Mouse (Mus musculus) midbrain, embryonic 16.5 days (tissue): ENCODE data around the gene Hectd3. TPM values are rescaled to one million over a fixed set of nuclear protein-coding genes. Genes with fewer than 3 reads are reported as not detected.

Experiments
- ATAC-seq: fragments of 200-750 bp; cut with Nextera tagmentation; 2 replicates; pipeline ENCODE4 v1.8.0; 2017; ENCODE audit warnings: moderate TSS enrichment
- H3K27ac ChIP-seq: fragments of 300-500 bp; sonication (generic); 2 replicates; pipeline ENCODE4 v1.5.1; 2014; ENCODE audit warnings: mild to moderate bottlenecking, low read length, mixed read lengths
- H3K27me3 ChIP-seq: fragments of 300-500 bp; sonication (generic); 2 replicates; pipeline ENCODE4 v1.6.1; 2014; ENCODE audit warnings: low read depth, low read length, mixed read lengths; ENCODE audit not compliant: control insufficient read depth, insufficient read depth
- H3K36me3 ChIP-seq: fragments of 300-500 bp; sonication (generic); 2 replicates; pipeline ENCODE4 v1.6.1; 2014; ENCODE audit warnings: mild to moderate bottlenecking, low read length, moderate library complexity, mixed read lengths; ENCODE audit not compliant: control insufficient read depth, insufficient read depth
- H3K4me1 ChIP-seq: fragments of 300-500 bp; sonication (generic); 2 replicates; pipeline ENCODE4 v1.6.1; 2014; ENCODE audit warnings: mild to moderate bottlenecking, low read length, mixed read lengths; ENCODE audit not compliant: control insufficient read depth, insufficient read depth
- H3K4me2 ChIP-seq: fragments of 300-500 bp; sonication (generic); 2 replicates; pipeline ENCODE4 v1.6.1; 2014; ENCODE audit warnings: mild to moderate bottlenecking, low read length, mixed read lengths
- H3K4me3 ChIP-seq: fragments of 300-500 bp; sonication (generic); 2 replicates; pipeline ENCODE4 v1.5.1; 2014; ENCODE audit warnings: low read depth, mild to moderate bottlenecking, low read length, moderate library complexity, mixed read lengths
- H3K9ac ChIP-seq: fragments of 300-500 bp; sonication (generic); 2 replicates; pipeline ENCODE4 v1.6.1; 2014; ENCODE audit warnings: low read depth, low read length, mixed read lengths
- H3K9me3 ChIP-seq: fragments of 300-500 bp; sonication (generic); replicated peaks from 2 replicates; pipeline ENCODE4 v1.6.1; 2014; ENCODE audit warnings: mild to moderate bottlenecking, low read length, mixed read lengths; ENCODE audit not compliant: control insufficient read depth, poor library complexity, severe bottlenecking
- WGBS: fragments of 180-500 bp; shearing (Covaris S2); extraction: QIAGEN DNeasy Blood & Tissue Kit; methylation state at CpG from one replicate; pipeline ENCODE4 v1.1.7; 2014; 5-methylcytosine and 5-hydroxymethylcytosine counted together
- polyA plus RNA-seq: library from polyadenylated mRNA; unstranded; fragments of >200 nt; fragmentation: Nextera tagmentation; extraction: Ambion mirVana; gene quantifications from 2 replicates; pipeline ENCODE4 v1.2.1, GENCODE M21; 2015

Gene Hectd3
- polyA plus RNA-seq, result 22.0 and 25.1 TPM in 2 replicates

DNA sequence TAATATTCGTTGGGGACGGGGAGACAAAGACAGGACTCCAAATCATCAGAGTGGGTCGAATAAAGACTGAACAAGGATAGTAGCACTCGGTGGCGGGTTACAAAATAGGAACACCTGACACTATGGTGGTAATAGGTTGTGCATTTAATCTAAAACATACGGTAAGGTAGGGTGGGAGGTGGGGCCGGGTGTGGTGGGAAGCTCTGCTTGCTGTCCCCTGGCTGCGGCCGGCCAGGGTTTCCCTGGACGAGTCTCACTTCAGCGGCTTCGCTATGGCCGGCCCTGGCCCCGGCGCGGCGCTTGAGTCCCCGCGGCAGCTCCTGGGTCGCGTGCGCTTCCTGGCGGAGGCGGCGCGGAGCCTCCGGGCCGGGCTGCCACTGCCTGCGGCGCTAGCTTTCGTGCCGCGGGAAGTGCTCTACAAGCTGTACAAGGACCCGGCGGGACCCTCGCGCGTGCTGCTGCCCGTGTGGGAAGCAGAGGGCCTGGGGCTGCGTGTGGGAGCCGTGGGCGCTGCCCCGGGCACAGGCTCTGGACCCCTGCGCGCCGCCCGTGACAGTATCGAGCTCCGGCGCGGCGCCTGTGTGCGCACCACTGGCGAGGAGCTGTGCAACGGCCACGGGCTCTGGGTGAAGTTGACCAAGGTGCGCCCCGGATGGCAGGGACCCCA, at the start of gene Hectd3:
Gene Hectd3, plus strand, starts transcription at position 187 of the 667 bp plus-strand sequence.
- WGBS, result under 1% methylated on average over 58 of the region's 58 CpGs
- no peaks in the 10 kb centered on the region for H3K27me3 ChIP-seq
- peak within 1 kb of the TSS; percentile 93 for H3K4me2 ChIP-seq
- peak; percentile 69 for ATAC-seq
- H3K4me3 ChIP-seq, result peak within 1 kb of the TSS; percentile 80
- H3K9me3 ChIP-seq, result no peaks in the 10 kb centered on the region
- H3K36me3 ChIP-seq, result peaks cover 16% of the 10 kb centered on the region
- H3K4me1 ChIP-seq, result peaks cover 19% of the 10 kb centered on the region
- H3K9ac ChIP-seq, result peak within 1 kb of the TSS; percentile 76
- H3K27ac ChIP-seq, result peak within 1 kb of the TSS; percentile 81

DNA sequence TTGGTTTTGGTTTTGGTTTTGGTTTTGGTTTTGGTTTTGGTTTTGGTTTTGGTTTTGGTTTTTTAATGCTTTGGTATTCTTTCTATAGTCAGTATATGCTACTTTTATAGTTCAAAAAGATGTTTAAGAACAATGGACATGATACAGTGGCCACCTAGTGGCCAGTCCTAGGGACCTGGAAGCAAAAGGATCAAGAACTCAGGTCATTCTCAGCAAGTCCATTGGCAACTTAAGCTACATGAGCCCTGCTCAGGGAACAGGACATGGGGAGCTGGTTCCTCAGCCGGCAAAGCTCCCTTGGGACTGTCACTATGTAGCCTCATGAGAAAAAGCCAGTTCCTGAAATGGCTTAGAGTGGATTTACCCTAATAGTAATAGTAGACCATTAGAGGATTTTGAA, 43.5 kb upstream of the Hectd3 start:
- H3K4me1 ChIP-seq, result no peaks in the 10 kb centered on the region

DNA sequence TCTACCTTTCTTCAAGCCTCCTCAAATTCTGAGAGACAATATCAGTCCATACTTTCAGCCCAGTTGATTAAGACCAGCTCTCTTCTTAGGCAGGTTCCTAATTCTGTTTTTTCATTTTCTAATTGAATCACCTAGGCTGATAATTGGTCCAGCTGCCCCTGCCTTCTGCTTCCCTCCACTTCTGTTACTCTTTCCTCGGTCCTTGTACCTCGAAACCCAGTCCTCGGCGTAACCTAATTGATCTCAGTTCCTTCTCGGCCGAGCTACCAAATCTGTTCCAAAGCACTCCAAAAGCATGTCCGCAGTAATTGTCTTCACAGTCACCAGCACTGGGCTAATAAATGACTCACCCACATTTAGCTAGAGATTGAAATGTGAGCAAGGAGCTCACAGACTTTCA, 40.2 kb upstream of the Hectd3 start:
- Histone ChIP-seq H3K36me3 (no peaks in the 10 kb centered on the region), H3K27me3 (no peaks in the 10 kb centered on the region), H3K4me2 (no peak overlapping the region), H3K4me3 (no peak overlapping the region), H3K9ac (no peak overlapping the region), H3K4me1 (no peaks in the 10 kb centered on the region), H3K9me3 (no peaks in the 10 kb centered on the region), H3K27ac (no peak overlapping the region)
- 90% methylated on average over 7 of the region's 7 CpGs for WGBS
- no peak for ATAC-seq

More for the DNA sequence above, 43.5 kb upstream of the Hectd3 start:
- no peak overlapping the region for H3K4me2 ChIP-seq
- no peaks in the 10 kb centered on the region for H3K36me3 ChIP-seq
- H3K27me3 ChIP-seq, result no peaks in the 10 kb centered on the region
- no peak overlapping the region for H3K9ac ChIP-seq
- H3K27ac ChIP-seq, result no peak overlapping the region
- no peak for ATAC-seq
- WGBS, result 51% methylated on average over 1 of the region's 1 CpGs
- H3K4me3 ChIP-seq, result no peak overlapping the region
- no peaks in the 10 kb centered on the region for H3K9me3 ChIP-seq

DNA sequence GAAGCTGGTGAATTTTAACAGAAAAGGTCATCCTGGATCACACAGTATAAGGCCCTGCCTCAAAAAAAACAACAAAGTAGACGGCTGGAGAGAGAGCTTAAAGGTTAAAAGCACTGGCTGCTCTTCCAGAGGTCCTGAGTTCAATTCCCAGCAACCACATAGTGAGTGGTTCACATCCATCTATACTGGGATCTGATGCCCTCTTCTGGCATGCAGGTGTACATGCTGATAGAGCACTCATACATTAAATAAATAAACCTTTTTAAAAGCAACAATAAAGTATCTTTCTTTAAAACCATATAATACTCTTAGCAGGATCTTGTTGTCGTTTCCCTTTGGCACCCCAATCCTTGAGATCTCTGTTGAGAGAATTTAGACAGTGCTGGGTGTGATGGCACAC, 18.6 kb upstream of the Hectd3 start:
- Histone ChIP-seq H3K4me2 (no peak overlapping the region), H3K27ac (no peak overlapping the region), H3K9me3 (no peaks in the 10 kb centered on the region), H3K36me3 (peaks cover 17% of the 10 kb centered on the region), H3K4me3 (no peak overlapping the region), H3K9ac (no peak overlapping the region), H3K4me1 (no peaks in the 10 kb centered on the region), H3K27me3 (no peaks in the 10 kb centered on the region)
- WGBS, result 79% methylated on average over 2 of the region's 2 CpGs
- no peak for ATAC-seq

DNA sequence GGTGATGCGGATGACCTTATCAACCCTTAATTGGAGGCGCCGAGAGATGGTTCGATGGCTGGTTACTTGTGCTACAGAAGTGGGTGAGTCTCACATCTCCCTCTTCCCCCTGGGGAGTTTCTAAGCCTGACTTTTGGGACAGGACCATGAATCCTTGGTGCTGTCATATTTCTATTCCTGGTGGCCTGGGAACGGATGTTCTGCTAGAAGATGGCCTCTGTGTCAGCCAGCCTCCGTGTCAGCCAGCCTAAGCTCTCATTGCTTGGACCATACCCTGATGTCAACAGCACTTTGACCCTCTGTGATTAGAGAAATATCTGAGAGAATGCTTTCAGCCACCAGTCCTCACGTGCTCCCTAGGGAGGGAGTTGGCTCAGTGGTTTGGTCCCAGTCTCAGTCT, 9.4 kb upstream of the Hectd3 start:
- H3K27me3 ChIP-seq, result no peaks in the 10 kb centered on the region
- ATAC-seq, result no peak
- no peak overlapping the region for H3K4me3 ChIP-seq
- no peak overlapping the region for H3K4me2 ChIP-seq
- H3K9me3 ChIP-seq, result no peaks in the 10 kb centered on the region
- 94% methylated on average over 7 of the region's 7 CpGs for WGBS
- peaks cover 8% of the 10 kb centered on the region for H3K36me3 ChIP-seq
- H3K9ac ChIP-seq, result no peak overlapping the region
- H3K4me1 ChIP-seq, result no peaks in the 10 kb centered on the region
- no peak overlapping the region for H3K27ac ChIP-seq

DNA sequence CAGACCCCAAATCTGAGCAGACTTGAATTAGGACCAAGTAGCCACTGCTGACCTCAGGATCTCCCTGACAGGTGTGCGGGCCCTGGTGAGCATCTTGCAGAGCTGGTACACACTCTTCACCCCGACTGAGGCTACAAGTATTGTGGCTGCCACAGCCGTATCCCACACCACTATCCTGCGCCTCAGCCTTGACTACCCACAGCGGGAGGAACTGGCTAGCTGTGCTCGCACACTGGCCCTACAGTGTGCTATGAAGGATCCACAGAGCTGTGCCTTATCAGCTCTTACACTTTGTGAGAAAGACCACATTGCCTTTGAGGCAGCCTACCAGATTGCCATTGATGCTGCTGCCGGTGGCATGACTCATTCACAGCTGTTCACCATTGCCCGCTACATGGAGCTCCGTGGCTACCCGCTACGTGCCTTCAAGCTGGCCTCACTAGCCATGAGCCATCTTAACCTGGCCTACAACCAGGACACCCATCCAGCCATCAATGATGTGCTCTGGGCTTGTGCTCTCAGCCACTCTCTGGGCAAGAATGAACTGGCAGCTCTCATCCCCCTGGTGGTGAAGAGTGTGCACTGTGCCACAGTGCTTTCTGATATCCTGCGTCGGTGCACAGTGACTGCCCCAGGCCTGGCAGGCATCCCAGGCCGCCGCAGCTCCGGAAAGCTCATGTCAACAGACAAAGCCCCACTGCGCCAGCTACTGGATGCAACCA, 8.6 kb upstream of the Hectd3 start:
- peaks cover 5% of the 10 kb centered on the region for H3K36me3 ChIP-seq
- ATAC-seq, result peak; percentile 74

DNA sequence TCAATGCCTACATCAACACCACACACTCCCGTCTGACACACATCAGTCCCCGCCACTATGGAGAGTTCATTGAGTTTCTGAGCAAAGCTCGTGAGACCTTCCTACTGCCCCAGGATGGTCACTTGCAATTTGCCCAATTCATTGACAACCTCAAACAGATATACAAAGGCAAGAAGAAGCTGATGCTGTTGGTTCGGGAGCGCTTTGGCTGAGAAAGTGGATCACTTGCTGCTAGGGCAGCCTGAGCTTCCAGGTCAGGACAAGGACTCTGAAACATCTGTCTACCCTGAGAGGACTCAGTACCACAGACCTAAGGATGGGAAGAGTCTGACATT, 8.0 kb upstream of the Hectd3 start:
- Histone ChIP-seq H3K9me3 (no peaks in the 10 kb centered on the region), H3K9ac (no peak overlapping the region), H3K4me2 (no peak overlapping the region), H3K27me3 (no peaks in the 10 kb centered on the region), H3K27ac (no peak overlapping the region), H3K36me3 (peaks cover 4% of the 10 kb centered on the region), H3K4me1 (no peaks in the 10 kb centered on the region), H3K4me3 (no peak overlapping the region)
- no peak for ATAC-seq
- 69% methylated on average over 5 of the region's 5 CpGs for WGBS

More for the DNA sequence above, 8.6 kb upstream of the Hectd3 start:
- Histone ChIP-seq H3K9me3 (no peaks in the 10 kb centered on the region), H3K27ac (no peak overlapping the region), H3K9ac (no peak overlapping the region), H3K27me3 (no peaks in the 10 kb centered on the region), H3K4me1 (no peaks in the 10 kb centered on the region), H3K4me3 (no peak overlapping the region), H3K4me2 (no peak overlapping the region)
- 61% methylated on average over 17 of the region's 17 CpGs for WGBS

DNA sequence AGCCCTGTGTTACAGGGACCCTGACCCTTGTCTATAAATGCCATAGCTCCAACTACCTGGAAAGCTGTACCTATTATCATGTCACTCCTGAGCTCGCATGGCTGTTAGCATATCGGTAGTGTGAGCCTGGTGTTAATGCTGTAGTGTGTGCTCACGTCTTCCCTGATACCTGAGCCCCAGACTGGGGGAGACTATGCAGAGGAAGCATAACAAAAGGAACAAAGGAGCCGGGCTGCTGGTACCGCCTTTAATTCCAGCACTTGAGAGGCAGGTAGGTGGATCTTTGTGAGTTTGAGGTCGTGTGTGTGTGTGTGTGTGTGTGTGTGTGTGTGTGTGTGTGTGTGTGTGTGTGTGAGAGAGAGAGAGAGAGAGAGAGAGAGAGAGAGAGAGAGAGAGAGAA, 5.4 kb upstream of the Hectd3 start:
- WGBS, result 56% methylated on average over 6 of the region's 6 CpGs
- H3K9ac ChIP-seq, result no peak overlapping the region
- H3K36me3 ChIP-seq, result peaks cover 4% of the 10 kb centered on the region

DNA sequence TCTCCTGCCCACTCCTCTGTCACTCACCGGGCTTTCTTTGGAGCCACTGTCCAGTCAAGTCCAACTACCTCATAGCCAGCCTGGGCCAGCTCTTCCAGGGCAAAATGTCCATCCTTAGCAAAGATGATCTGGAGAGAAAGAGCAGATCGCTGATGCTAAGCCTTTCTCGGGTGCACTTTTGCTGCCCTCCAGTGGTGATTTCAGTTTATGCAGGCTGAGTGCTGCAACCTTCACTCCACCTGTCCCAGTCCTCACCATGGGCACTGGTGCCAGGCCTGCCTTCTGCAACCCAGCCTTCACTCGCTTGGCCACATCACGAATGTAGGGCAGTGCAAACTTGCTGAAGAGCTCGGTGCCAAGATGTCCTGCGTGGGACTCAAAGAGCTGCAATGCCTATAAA, 3.8 kb upstream of the Hectd3 start:
- Histone ChIP-seq H3K27me3 (no peaks in the 10 kb centered on the region), H3K27ac (no peak overlapping the region), H3K4me2 (no peak overlapping the region), H3K4me1 (peaks cover 15% of the 10 kb centered on the region), H3K36me3 (peaks cover 4% of the 10 kb centered on the region), H3K9ac (no peak overlapping the region), H3K9me3 (no peaks in the 10 kb centered on the region), H3K4me3 (no peak overlapping the region)
- 0 out of 2 replicates have a peak, but pooled peaks have one; percentile 2 for ATAC-seq
- 11% methylated on average over 7 of the region's 7 CpGs for WGBS

More for the DNA sequence above, 5.4 kb upstream of the Hectd3 start:
- Histone ChIP-seq H3K27me3 (no peaks in the 10 kb centered on the region), H3K27ac (no peak overlapping the region), H3K4me2 (no peak overlapping the region), H3K4me3 (no peak overlapping the region), H3K9me3 (no peaks in the 10 kb centered on the region), H3K4me1 (peaks cover 9% of the 10 kb centered on the region)
- ATAC-seq, result no peak
